Mouse (Mus musculus): ENCODE data around the gene 4933427I04Rik. TPM values are rescaled to one million over a fixed set of nuclear protein-coding genes. Genes with fewer than 3 reads are reported as not detected.
A peak's percentile ranks its signal among the peaks of the same experiment; 100 is the strongest.

4933427I04Rik gene
- polyA plus RNA-seq, 1 experiment from 2014 or later = not detected

DNA sequence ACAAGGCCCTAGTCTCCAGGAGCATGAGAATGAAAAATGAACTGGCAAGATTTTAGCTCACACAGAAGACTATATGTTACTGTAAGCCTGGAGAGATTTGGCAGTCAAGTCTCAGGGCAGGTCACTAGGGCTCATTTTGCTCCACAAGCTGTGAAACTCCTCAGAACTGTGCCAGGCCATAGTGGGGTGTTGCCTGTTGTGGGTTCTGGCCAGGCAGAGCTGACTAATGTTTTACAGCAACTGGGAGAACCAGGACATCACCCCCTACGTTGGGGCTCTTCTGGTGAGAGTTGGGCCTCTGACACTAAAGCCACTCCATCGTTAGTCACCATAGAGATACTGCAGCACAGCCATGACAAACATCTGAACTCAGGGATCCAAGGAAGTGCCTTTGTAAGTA is 324 bp downstream of the 4933427I04Rik start:
- Histone ChIP-seq H3K36me3 (ENCODE audit: control insufficient read depth, insufficient read depth, low read length) (no peaks in the 10 kb centered on the region), H3K4me3 (ENCODE audit: low read depth, low read length) (no peak overlapping the region), H3K9me3 (ENCODE audit: control insufficient read depth, low read length) (no peaks in the 10 kb centered on the region), H3K27me3 (ENCODE audit: control insufficient read depth, insufficient read depth, low read length) (no peaks in the 10 kb centered on the region), H3K4me1 (replicated peaks; ENCODE audit: control insufficient read depth, insufficient read depth, low read length) (no peaks in the 10 kb centered on the region), H3K27ac (ENCODE audit: low read depth, low read length) (no peak overlapping the region), H3K9ac (ENCODE audit: low read length) (no peak overlapping the region), H3K4me2 (ENCODE audit: low read depth, low read length, severe bottlenecking) (no peak overlapping the region)
- DNase-seq (ENCODE audit: low spot score) (peak; percentile 16), ATAC-seq (replicated peaks; ENCODE audit: low FRiP score) (no peak)
- 61% methylated on average over 2 of the region's 2 CpGs for WGBS

GRCm38 (mm10) chr4:123860621-123861020 is 1.1 kb downstream of the 4933427I04Rik start:
- H3K4me1 ChIP-seq (replicated peaks; ENCODE audit: control insufficient read depth, insufficient read depth, low read length) = no peaks in the 10 kb centered on the region

GRCm38 (mm10) chr4:123893726-123894125 is 34.2 kb downstream of the 4933427I04Rik start:
- Histone ChIP-seq H3K9me3 (ENCODE audit: control insufficient read depth, low read length) (no peaks in the 10 kb centered on the region), H3K4me1 (replicated peaks; ENCODE audit: control insufficient read depth, insufficient read depth, low read length) (no peaks in the 10 kb centered on the region), H3K27me3 (ENCODE audit: control insufficient read depth, insufficient read depth, low read length) (no peaks in the 10 kb centered on the region), H3K27ac (ENCODE audit: low read depth, low read length) (no peak overlapping the region), H3K4me3 (ENCODE audit: low read depth, low read length) (no peak overlapping the region), H3K9ac (ENCODE audit: low read length) (no peak overlapping the region), H3K36me3 (ENCODE audit: control insufficient read depth, insufficient read depth, low read length) (no peaks in the 10 kb centered on the region), H3K4me2 (ENCODE audit: low read depth, low read length, severe bottlenecking) (no peak overlapping the region)
- 92% methylated on average over 5 of the region's 5 CpGs for WGBS
- ATAC-seq (replicated peaks; ENCODE audit: low FRiP score) = no peak
- no peak for DNase-seq (ENCODE audit: low spot score)

More at GRCm38 (mm10) chr4:123860621-123861020, 1.1 kb downstream of the 4933427I04Rik start:
- no peaks in the 10 kb centered on the region for H3K36me3 ChIP-seq (ENCODE audit: control insufficient read depth, insufficient read depth, low read length)
- no peak overlapping the region for H3K27ac ChIP-seq (ENCODE audit: low read depth, low read length)
- no peaks in the 10 kb centered on the region for H3K9me3 ChIP-seq (ENCODE audit: control insufficient read depth, low read length)
- DNase-seq (ENCODE audit: low spot score) (peak; percentile 13), ATAC-seq (replicated peaks; ENCODE audit: low FRiP score) (no peak)
- H3K4me3 ChIP-seq (ENCODE audit: low read depth, low read length) = no peak overlapping the region
- H3K27me3 ChIP-seq (ENCODE audit: control insufficient read depth, insufficient read depth, low read length) = no peaks in the 10 kb centered on the region
- H3K4me2 ChIP-seq (ENCODE audit: low read depth, low read length, severe bottlenecking) = no peak overlapping the region
- WGBS = 80% methylated on average over 5 of the region's 5 CpGs
- no peak overlapping the region for H3K9ac ChIP-seq (ENCODE audit: low read length)

GRCm38 (mm10) chr4:123894295-123894694 is 34.8 kb downstream of the 4933427I04Rik start:
- Histone ChIP-seq H3K9ac (ENCODE audit: low read length) (no peak overlapping the region), H3K4me1 (replicated peaks; ENCODE audit: control insufficient read depth, insufficient read depth, low read length) (no peaks in the 10 kb centered on the region), H3K4me2 (ENCODE audit: low read depth, low read length, severe bottlenecking) (no peak overlapping the region), H3K4me3 (ENCODE audit: low read depth, low read length) (no peak overlapping the region), H3K9me3 (ENCODE audit: control insufficient read depth, low read length) (no peaks in the 10 kb centered on the region), H3K27ac (ENCODE audit: low read depth, low read length) (no peak overlapping the region), H3K36me3 (ENCODE audit: control insufficient read depth, insufficient read depth, low read length) (no peaks in the 10 kb centered on the region), H3K27me3 (ENCODE audit: control insufficient read depth, insufficient read depth, low read length) (no peaks in the 10 kb centered on the region)
- WGBS = 86% methylated on average over 4 of the region's 4 CpGs
- ATAC-seq (replicated peaks; ENCODE audit: low FRiP score) (no peak), DNase-seq (ENCODE audit: low spot score) (no peak)

GRCm38 (mm10) chr4:123898696-123899095 is 39.2 kb downstream of the 4933427I04Rik start:
- Histone ChIP-seq H3K36me3 (ENCODE audit: control insufficient read depth, insufficient read depth, low read length) (no peaks in the 10 kb centered on the region), H3K27me3 (ENCODE audit: control insufficient read depth, insufficient read depth, low read length) (no peaks in the 10 kb centered on the region), H3K27ac (ENCODE audit: low read depth, low read length) (no peak overlapping the region), H3K4me1 (replicated peaks; ENCODE audit: control insufficient read depth, insufficient read depth, low read length) (no peaks in the 10 kb centered on the region), H3K9ac (ENCODE audit: low read length) (no peak overlapping the region), H3K9me3 (ENCODE audit: control insufficient read depth, low read length) (no peaks in the 10 kb centered on the region), H3K4me3 (ENCODE audit: low read depth, low read length) (no peak overlapping the region), H3K4me2 (ENCODE audit: low read depth, low read length, severe bottlenecking) (no peak overlapping the region)
- WGBS = 12% methylated on average over 5 of the region's 5 CpGs
- DNase-seq (ENCODE audit: low spot score) (peak; percentile 68), ATAC-seq (replicated peaks; ENCODE audit: low FRiP score) (no peak)

DNA sequence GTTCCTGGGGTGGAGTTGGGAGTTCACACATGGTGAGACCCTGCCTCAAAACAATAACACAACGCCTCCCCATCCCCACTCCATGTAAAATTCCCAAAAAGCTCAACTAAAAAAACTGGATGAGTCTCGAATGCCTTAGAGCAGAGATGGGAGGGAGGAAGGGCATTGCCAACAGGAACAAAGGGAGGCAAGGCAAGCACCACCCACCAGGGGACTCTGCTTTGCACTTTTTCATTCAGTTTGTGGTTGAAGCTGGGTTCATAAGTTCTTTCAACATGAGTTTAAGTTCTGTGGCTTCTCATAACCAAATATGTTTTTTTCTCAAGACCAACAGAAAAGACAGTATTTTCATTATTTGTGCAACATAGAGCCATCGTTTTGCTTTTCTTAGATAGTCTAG is 44.0 kb downstream of the 4933427I04Rik start:
- ATAC-seq (replicated peaks; ENCODE audit: low FRiP score) = no peak
- H3K4me1 ChIP-seq (replicated peaks; ENCODE audit: control insufficient read depth, insufficient read depth, low read length) = no peaks in the 10 kb centered on the region

GRCm38 (mm10) chr4:123904333-123905125 is 45.0 kb downstream of the 4933427I04Rik start, which contains the start of gene Mycbp:
TSS of gene Mycbp (plus strand) at chr4:123904832.
- Histone ChIP-seq H3K9me3 (ENCODE audit: control insufficient read depth, low read length) (no peaks in the 10 kb centered on the region), H3K27me3 (ENCODE audit: control insufficient read depth, insufficient read depth, low read length) (no peaks in the 10 kb centered on the region), H3K4me2 (ENCODE audit: low read depth, low read length, severe bottlenecking) (peak within 1 kb of the TSS; percentile 83), H3K27ac (ENCODE audit: low read depth, low read length) (peak within 1 kb of the TSS; percentile 46; the same call in 1 of the 2 replicates), H3K9ac (ENCODE audit: low read length) (peak within 1 kb of the TSS; percentile 71), H3K36me3 (ENCODE audit: control insufficient read depth, insufficient read depth, low read length) (no peaks in the 10 kb centered on the region), H3K4me1 (replicated peaks; ENCODE audit: control insufficient read depth, insufficient read depth, low read length) (no peaks in the 10 kb centered on the region), H3K4me3 (ENCODE audit: low read depth, low read length) (peak within 1 kb of the TSS; percentile 82)
- 2% methylated on average over 49 of the region's 49 CpGs for WGBS
- peak; percentile 100 for ATAC-seq (replicated peaks; ENCODE audit: low FRiP score)
- peak; percentile 100 for DNase-seq (ENCODE audit: low spot score)

More for the DNA sequence above, 44.0 kb downstream of the 4933427I04Rik start:
- Histone ChIP-seq H3K9ac (ENCODE audit: low read length) (no peak overlapping the region), H3K4me3 (ENCODE audit: low read depth, low read length) (no peak overlapping the region), H3K36me3 (ENCODE audit: control insufficient read depth, insufficient read depth, low read length) (no peaks in the 10 kb centered on the region), H3K27ac (ENCODE audit: low read depth, low read length) (no peak overlapping the region), H3K9me3 (ENCODE audit: control insufficient read depth, low read length) (no peaks in the 10 kb centered on the region), H3K27me3 (ENCODE audit: control insufficient read depth, insufficient read depth, low read length) (no peaks in the 10 kb centered on the region), H3K4me2 (ENCODE audit: low read depth, low read length, severe bottlenecking) (no peak overlapping the region)
- WGBS = 76% methylated on average over 3 of the region's 3 CpGs
- no peak for DNase-seq (ENCODE audit: low spot score)

DNA sequence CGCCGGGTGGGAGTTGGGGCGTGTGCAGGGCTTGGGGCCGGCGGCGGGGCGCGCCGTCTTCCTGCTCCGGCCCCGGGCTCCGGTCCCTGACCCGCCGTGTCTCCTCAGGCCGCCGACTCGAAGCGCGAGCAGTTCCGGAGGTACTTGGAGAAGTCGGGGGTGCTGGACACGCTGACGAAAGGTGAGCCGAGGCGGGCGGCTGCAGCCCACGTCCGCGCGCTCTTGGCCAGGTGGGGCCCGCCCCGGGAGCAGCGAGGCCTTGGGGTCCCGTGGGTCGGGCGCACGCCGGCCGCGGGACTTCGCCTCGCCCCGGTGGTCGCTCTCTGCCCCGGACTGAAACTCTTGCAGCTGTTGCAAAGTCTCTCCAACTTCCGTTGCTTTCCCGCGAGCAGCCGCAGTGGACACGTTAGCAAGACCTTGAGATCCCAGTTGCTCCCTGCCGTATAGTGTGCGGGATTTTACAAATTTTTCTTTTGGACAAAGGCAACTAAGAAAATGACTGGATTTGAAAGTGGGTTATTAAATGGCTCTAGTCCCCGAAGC is 45.7 kb downstream of the 4933427I04Rik start:
- DNase-seq (ENCODE audit: low spot score) (no peak), ATAC-seq (replicated peaks; ENCODE audit: low FRiP score) (no peak; the same call in 1 of the 2 replicates)
- Histone ChIP-seq H3K9me3 (ENCODE audit: control insufficient read depth, low read length) (no peaks in the 10 kb centered on the region), H3K36me3 (ENCODE audit: control insufficient read depth, insufficient read depth, low read length) (no peaks in the 10 kb centered on the region), H3K9ac (ENCODE audit: low read length) (peak overlapping the region; percentile 71), H3K27ac (ENCODE audit: low read depth, low read length) (peak overlapping the region; percentile 46; the same call in 1 of the 2 replicates), H3K4me2 (ENCODE audit: low read depth, low read length, severe bottlenecking) (peak overlapping the region; percentile 83), H3K4me1 (replicated peaks; ENCODE audit: control insufficient read depth, insufficient read depth, low read length) (no peaks in the 10 kb centered on the region), H3K4me3 (ENCODE audit: low read depth, low read length) (peak overlapping the region; percentile 82), H3K27me3 (ENCODE audit: control insufficient read depth, insufficient read depth, low read length) (no peaks in the 10 kb centered on the region)
- 1% methylated on average over 45 of the region's 53 CpGs for WGBS

Data from forebrain, embryonic 11.5 days (tissue).